Mouse (Mus musculus) monocyte, adult 5-6 weeks (primary cell): ENCODE measurements around the gene Ccdc83. TPM values are rescaled to one million over a fixed set of nuclear protein-coding genes. Genes with fewer than 3 reads are reported as not detected.
"Not testable (repeated sequence)": the region's sequence is repeated elsewhere in the genome, so short reads cannot be mapped to it uniquely, and the experiment has no call there.

Source experiments
- ATAC-seq: fragments of 153-309, 156-312 bp; replicated peaks from 2 replicates; pipeline ENCODE4 v1.8.0; 2017; ENCODE audit warnings: mild to moderate bottlenecking; ENCODE audit not compliant: low TSS enrichment, insufficient number of reproducible peaks, severe bottlenecking, poor library complexity, low FRiP score
- total RNA-seq: library from RNA; stranded (forward); fragments of 200-1000, 200-491, 200-594 nt; gene quantifications from 3 replicates; pipeline ENCODE4 v1.2.3, GENCODE M21; 2017

The Ccdc83 gene
- total RNA-seq, 1 experiment from 2014 or later = not detected

DNA sequence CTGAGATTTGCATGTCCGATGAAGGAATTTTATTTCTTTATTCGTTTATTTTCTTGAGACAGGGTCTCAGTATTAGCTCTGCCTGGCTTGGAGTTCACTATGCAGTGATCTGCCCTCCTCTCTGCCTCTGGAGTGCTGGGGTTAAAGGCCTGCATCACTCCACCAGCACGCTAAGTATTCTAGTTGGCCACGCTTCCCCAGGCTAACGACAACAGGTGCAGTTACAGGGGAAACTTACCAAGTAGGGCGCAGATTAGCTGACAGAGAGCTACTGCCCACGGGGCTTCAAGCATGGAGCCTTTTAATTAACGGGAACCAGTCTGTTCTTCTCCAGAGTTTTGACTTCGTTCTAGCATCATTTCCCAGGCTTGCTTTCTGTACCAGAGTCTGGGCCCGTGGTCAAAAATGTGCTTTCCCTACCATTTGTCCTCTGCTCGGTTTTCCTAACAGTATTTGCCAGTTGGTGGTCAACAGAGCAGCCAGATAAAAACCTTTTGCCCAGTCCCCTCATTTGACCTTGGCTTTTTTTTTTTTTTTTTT, 9.1 kb upstream of the Ccdc83 start:
- ATAC-seq = no peak

DNA sequence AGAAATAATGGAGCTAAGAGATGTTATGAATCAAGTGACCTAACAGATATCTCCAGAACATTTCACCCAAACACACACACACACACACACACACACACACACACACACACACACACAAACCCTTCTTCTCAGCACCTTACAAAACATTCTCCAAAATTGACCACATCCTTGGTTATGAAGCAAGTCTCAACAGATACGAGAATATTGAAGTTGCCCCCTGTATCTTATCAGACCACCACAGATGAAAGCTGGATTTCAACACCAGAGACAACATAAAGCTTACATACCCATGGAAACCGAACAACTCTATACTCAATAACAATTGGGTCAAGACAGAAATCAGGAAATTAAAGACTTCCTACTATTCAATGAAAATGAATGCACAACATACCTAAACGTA, 4.6 kb upstream of the Ccdc83 start:
- no peak for ATAC-seq

DNA sequence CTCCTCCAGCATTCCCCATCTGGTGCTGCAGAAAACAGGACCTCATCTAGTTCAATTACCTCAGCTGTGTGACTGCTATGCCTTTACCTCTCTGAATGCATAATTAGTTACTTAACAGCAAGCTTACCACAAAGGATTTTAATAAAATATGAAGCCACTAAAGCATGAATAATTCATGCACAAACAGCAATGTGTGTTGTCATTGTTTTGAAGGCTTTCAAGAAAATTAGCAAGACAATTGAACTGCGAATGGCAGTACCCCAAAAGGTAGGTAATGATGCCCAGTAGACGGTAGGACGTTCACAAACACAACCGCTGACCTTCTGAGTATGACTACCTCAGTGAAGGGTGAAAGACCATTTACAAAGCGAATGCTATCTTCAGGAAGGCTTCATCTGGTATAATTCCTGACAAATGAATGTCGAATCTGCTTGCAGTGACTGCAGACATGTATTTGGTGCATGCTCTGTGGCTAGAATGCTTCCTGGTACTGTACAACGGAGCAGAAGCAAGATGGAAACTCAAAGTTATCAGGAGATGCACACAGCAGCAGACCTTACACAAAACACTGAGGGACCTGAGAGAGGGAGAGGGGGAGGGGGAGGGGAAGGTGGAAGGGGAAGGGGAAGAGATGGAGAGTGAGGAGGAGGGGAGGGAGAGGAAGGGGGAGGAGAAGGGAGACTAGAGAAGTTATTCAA, 3.5 kb downstream of the Ccdc83 start:
- no peak for ATAC-seq

DNA sequence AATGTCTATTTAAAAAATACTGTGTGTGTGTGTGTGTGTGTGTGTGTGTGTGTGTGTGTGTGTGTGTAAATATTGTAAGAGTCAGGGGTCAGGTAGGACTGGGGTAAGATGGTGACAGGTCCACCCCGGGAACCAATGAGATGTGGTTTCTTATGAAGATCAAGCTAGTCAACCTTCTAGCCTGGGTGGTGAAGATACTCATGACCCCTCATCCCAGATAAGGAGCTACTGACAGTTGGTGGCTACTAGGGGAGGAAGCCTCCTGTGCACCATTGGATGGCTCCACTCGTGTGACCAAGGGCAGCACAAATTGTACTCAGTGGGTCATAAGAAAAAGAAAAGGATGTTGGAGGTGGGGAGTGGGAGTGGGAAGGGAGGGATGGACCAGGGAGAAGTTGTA, 5.7 kb downstream of the Ccdc83 start:
- no peak for ATAC-seq

DNA sequence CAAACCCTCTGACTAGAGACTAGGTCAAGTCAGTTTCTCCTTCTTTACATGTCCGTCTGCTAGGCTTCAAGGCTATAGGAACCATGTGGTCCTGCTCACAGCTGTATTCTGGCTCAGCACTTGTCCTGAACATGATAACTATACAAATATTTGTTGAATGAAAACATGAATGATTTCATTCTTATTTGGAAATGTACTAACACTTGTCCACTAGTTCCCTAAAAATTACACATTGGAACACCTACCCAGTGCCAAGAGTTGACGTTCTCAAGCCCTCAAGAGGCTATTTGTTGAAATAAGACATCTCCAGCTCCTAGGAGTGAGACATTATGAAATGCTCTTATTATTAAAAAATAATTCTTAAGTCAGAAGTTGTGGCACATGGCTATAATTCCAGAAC, 6.9 kb downstream of the Ccdc83 start:
- ATAC-seq = no peak

DNA sequence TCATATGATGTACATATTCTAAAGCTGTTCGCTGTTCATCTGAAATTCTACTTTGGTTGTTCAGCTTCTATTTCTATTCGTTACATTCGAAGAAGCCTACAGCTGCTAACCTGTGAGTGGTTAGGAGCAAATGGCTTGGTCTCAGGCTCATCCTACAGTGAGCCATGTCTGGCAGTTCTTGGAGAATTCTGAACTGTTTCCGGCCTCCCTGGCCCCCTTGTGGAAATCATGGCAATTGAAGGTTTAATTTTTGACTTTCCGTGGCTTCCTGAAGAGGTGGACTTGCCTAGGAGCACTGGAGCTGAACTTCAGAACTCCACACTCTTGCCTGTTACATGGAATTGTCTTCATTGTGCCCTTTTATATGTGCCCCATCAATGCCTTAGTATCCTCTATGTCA, 12.6 kb downstream of the Ccdc83 start:
- no peak for ATAC-seq

DNA sequence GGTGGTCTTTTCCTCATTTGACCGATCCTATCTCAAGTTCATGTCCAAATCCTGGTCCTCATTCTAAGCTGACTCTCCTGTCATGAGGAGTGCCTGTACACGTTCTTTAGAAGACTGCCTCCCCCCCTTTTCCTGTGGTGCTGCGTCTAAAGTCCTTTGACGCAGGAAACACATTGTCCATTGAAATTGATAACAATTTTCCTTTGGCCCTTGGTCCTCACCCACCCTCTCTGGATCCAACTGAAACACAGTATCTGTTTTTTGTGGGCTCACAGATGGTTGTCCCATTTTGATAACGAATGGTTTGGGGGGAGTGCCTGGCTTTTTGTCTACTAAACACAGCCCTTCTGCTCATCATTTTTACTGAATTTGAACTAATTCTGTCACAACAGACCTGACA, 21.9 kb downstream of the Ccdc83 start:
- no peak for ATAC-seq

DNA sequence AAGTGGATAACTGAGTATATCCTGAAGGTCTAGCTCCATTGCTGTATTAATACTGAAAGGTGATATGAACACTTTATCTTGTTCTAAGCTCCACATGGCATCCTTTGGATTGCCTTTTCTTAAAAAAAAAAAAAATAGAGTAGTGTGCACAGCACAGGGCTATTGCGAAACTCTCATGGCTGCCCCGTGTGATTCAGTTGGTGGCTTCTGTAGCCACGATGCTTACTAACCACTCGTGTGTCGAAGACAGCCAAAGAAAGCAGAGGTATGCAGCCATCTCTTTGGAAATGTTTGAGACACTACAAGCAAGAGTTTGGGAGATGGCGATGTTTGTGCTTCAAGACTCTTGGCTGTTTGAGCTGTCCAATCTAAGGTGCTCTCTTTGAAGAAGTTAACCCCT, 22.4 kb downstream of the Ccdc83 start:
- ATAC-seq = no peak

DNA sequence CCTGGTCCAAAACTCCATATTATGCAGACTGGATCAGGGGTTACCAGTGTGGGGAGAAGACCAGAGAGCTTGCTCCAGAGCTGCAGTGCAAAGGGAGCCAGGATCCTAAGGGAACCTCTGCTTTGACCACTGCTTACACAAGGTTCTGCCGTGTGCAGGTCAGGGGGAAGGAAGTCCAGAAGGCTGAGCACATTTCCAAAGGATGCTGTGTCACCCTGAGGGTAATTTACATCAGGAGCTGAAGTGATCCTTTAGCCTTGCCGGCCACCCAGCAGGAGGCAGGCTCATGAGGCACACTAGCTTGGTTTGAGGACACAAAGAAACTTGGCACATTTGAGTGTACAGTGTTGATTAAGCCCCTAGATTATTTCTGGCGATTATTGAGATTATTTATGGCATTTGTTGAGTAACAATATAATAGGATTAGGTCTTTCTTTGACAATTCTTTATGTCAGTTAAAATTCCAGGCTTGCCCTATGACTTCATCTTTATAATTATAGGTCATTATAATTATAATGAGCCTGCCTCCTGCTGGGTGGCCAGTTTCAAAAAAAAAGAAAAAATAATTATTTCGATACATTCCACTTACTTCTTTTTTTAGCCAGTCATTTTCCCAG, 29.2 kb downstream of the Ccdc83 start:
- ATAC-seq = no peak

DNA sequence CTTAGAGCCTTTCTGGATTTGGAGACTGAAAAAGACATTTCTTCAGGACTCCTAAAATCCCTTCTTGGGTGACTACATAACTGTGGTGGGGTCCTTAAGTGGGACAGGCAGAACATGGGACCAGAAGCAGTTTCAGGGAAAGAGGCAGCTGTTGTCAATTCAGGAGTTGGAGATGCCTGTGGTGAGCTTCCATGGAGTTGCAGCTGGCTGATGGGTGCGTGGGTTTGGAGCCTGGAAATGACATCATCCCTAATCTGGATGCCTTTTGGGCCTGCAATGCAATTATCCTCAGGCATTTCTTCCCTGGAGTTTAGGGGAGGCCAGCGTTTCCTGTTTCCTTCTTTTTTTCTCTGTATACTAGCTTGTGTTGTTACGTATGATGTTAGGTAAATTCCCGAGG, 31.7 kb downstream of the Ccdc83 start:
- no peak for ATAC-seq

DNA sequence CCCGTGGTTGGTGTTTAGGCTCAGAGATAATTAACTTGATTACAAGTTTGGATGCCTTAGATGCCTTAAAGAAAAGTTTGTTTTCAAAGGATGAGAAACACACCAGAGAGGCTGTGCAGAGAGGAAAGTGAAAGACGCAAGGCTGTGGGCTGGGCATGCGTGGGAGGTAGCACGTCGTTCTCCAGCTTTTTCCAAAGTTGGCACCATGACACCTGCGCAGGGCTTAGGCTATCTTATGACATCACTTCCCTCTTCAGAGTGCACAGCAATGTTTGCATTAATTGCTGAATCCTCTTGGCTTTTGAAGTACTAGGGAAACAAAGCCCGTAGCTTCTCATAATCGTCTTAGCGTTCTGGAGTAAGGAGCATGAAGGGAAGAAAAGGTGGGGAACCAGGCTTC, 34.1 kb downstream of the Ccdc83 start:
- no peak for ATAC-seq

DNA sequence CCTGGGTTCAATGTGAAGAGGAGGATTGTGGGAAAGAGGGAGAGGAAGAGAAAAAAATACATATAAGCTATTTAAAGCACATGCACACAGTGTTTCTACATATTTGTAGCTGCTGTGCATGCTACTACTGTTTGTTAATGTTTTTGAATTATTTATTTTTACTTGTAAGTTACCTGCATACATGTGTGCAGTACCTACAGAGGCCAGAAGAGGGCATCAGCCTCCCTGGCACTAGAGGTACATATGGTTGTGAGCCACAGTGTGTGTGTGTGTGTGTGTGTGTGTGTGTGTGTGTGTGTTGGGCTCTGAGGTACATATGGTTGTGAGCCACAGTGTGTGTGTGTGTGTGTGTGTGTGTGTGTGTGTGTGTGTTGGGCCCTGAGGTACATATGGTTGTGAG, 36.7 kb downstream of the Ccdc83 start:
- not testable (repeated sequence) for ATAC-seq

DNA sequence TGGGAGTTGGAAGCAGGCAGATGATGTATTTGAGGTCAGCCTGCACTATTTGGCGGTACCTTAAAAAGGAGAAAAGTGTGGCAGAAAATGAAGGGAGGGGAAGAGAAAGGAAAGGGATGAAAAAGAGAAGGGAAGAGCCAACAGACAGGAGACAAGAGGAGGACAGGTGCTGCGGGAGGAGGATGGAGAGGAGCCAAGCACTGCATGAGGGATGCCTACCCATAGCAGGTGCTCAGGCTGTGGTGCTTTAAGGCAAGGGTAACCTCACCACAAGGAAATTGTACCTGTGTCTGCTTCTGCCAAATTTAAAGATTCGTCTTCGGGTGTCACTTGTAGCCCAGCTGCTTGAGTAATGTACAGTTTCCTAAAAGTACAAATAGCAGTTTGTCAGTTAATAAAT, 37.5 kb downstream of the Ccdc83 start:
- ATAC-seq = no peak

DNA sequence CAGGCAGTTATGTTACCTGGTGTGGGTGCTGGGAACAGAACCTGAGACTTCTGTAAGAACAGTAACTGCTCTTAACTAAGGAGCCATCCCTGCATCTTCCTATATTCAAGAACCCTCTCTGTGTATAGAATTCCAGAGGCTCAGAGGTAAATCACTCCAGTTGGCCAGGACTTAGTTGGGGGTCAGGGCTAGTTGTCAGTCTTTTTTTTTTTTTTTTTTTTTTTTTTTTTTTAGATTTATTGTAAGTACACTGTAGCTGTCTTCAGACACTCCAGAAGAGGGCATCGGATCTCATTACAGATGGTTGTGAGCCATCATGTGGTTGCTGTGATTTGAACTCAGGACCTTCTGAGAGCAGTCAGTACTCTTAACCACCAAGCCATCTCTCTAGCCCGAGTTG, 44.1 kb downstream of the Ccdc83 start:
- no peak for ATAC-seq

DNA sequence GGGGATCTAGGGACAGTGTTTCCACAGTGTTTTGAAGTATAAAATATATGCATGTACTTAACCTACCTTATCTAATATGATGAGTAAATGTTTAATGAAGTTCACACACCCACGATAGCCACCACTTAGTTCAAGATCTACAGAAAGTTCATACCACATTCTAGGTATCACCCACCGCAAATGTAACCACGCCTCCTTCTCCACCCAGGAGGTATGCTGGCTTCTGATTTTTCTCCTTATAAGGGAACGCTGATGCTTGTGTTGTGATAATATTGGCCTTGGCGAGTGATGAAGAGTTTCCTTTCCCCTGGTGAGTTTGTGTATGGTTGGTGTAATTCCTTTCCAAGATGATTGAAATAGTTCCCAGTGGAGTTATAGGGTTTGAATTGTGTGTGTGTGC, 47.5 kb downstream of the Ccdc83 start:
- no peak for ATAC-seq

DNA sequence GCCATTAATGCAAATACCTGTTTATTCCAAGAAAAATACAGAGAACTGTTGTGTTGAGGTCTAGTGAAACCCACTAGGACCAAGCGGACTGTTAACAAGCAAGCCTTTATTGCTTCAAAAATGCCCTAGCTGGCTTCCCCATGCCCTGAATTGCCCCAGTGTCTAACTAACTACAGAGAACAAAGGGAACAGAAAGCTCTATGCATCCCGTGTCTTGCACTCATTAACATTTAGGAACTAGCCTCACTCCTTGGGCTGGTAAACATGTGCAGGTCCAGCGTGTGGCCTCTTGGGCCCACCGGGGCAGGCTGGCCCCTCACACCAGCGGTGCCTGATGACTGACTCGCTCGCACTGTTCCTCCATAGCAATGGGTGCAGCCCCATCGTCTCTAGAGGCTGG, 49.1 kb downstream of the Ccdc83 start:
- ATAC-seq = no peak

DNA sequence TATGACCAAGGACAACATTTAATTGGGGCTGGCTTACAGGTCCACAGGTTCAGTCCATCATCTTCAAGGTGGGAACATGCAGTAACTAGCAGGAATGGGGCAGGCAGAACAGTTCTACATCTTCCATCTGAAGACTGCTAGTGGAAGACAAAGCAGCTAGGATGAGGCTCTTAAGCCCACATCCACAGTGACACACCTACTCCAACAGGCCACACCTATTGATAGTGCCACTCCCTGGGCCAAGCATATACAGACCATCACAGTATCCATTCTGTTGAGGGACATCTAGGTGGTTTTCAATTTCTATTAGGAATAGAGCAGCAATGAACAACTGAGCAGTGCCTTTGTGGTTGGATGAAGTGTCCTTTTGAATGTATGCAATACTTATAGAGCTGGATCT, 54.6 kb downstream of the Ccdc83 start:
- ATAC-seq = no peak

DNA sequence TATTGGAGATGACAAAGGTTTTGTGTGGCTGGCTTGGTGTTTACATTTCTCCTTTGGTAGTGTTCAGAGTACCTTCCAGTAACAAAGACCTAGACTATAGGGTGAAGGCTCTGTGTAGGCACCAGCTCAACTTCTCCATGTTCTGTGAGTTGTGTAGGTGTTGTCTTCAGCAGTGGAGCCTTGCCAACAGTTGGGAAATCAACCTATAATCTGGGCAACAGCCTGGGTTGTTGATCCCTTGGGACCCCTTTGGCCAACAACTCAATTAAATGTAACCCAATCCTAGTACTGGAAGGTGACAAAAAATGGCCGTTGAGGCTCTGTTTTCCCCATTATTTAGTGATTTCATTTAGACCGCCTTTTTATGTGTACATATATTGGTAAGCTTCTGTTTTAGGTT, 55.5 kb downstream of the Ccdc83 start:
- ATAC-seq = no peak

DNA sequence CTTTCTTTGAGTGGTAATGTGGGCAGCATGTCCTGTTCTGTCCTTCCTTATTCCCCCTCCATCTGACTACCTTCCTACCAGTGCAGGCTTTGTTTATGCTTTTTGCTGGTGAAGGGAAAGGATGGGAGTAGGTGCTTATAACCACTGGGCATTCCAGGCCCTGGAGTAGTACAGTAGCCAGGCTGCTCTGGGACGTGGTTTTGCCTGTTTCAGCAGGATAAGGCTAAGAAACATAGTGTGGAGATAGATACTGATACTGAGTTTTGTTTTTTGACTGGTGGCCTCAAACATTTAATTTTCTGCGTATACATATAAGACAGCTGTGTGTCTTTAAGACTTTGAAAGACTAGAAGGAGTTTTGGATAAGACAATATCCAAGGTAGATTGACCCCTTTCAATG, 61.7 kb downstream of the Ccdc83 start:
- no peak for ATAC-seq

DNA sequence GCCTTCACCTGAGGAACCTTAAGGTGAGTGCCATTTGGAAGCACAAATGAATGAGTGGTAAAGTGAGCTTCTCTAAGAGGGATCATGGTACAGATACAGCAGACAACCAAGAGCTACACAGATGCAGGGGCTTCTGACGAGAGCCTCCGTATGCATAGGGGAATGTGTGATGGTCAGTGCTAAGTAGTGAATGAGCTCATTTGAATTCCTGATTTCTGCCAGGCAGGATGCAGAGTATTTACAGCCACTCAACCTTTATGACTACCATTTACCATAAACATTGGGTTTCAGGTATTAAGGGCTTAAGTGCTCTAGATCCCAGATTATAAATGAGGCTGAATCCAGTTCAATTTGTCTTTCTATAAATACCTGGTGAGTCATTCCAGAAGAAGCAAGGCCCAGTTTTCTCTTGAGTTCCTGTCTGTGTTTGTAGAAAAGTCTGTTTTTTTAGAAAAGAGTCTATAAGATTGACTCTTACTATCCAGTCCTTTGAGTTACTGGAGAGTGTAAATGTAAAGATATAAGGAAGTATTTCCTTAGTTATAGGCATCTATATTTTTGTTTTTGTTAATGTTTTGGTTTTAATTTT, 63.6 kb downstream of the Ccdc83 start:
- no peak for ATAC-seq
